Mouse (Mus musculus) G1E-ER4 (cell line): Measurements from ENCODE around the gene Vipas39. TPM values are rescaled to one million over a fixed set of nuclear protein-coding genes. Genes with fewer than 3 reads are reported as not detected.

Experiments
- GATA1 ChIP-seq: IDR thresholded peaks from one replicate; pipeline ENCODE4 v1.8.0; 2012; ENCODE audit warnings: low read length, inconsistent platforms
- polyA plus RNA-seq: library from polyadenylated mRNA; stranded (reverse); fragments of >175 nt; gene quantifications from 2 replicates; pipeline ENCODE4 v1.2.3, GENCODE M21; 2012

Vipas39 gene
- polyA plus RNA-seq, 1 experiment: 0.55 TPM

DNA sequence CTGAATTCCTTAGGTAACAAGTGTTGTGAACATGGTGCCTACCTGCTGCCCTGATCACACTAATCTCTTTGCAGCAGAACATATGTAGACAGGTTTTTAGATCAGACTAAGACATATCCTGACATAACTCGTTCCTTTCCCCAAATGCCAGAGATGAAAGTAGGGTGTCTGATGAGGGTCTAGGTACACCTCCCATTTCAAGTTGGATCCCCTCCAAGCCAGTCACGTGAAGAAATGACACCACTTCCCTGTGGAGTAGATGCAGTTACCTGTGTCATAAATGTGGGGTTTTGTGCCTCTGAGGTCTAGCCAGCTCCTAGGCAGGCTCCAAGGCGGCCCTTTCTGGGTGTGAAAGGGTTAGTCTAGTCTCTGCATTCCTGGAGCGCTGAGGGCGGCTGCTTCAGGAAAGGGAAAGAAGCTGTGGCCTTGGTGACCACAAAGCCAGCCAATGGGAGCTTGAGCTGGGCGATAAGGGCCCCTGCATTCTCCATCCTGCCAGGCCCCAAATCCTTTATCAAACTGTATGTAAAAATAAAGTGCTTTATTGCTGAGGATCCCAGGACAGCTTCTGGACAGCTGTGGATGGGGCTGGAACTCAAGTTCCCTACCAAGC lies 12.2 kb upstream of the Vipas39 start:
- TF ChIP-seq GATA1: no peak

DNA sequence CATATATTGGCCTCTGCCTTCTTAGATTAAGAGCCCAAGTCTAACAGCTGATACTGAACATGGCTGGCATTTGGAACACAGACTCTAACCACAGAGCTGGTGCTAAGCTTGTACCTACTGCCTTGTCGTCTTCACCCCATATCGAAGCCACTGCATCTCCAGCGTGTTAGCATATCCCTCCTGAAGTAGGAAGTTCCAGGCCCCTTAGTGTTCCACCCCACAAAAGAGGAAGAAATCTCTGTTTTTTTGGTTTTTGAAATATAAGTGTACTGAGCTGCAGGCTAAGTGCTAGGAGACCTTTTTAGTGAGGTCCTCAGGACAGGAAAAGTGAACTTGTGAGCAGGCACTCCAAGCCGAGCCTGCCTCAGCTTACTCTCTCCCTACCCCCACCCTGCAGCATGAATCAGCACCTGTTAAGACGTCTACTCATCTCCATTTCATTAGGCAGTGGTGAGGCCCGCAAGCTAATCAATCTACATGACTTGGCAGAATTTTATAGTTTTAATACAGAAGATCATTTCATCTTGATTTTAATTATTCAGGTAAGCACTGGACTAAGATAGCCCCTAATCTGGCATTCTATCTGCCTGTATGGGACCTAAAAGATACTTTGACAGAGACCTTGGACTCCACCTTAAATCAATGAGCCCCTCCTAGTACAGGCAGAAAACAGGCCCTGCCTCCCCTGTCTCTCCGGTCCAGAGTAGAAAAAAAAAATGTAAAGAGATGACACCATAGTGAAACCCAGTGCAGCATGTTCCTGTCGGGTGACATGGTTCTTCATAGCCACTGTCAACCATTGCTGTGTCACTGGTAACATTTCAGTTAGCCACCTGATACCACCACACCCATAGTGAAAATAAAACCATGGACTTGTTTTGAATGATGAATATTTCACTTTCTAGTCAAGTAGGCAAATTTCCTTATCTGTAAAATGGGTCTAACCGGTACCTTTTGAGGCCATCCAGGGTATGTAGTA lies 9.1 kb upstream of the Vipas39 start:
- no peak for TF ChIP-seq GATA1

DNA sequence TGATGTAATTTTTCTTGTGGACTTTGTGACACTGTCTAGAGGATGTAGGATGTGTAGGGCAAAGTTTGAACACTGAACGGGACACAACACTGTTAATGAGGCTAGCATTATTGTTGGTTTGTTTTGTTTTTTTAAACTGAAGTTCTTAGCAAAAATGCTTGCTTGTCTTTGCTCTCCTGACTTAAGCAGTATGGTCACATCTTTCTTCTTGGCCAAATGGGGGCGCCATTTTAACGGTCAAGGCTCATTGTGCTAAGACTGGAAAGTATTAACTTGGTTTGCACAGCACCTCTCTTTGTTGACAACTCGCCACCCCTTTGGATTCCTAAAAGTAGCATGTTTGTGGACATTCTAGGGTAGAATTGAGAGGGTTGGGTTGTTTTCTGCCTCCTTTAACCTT lies 1.6 kb upstream of the Vipas39 start:
- TF ChIP-seq GATA1: no peak

GRCm38 (mm10) chr12:87266827-87267603 lies 959 bp upstream of the Vipas39 start:
- TF ChIP-seq GATA1: no peak

DNA sequence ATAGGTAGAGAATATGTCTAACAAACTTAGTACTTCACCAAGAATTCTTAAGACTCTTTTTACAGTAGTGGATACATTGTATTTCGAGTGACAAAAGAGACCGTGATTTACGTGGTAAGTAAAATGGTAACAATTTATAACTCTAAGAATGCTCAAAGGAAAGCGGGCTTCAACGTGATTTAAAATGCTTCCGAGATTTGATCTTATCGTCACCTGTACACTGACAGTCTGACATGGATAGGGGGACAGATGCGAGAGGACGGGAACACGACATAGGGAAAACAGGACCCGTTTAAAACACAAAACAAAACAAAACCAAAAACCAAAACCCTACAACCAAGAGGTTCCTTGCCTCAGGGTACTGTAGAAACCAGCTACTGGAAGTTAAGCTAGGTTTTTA lies 612 bp downstream of the Vipas39 start:
- no peak for TF ChIP-seq GATA1

DNA sequence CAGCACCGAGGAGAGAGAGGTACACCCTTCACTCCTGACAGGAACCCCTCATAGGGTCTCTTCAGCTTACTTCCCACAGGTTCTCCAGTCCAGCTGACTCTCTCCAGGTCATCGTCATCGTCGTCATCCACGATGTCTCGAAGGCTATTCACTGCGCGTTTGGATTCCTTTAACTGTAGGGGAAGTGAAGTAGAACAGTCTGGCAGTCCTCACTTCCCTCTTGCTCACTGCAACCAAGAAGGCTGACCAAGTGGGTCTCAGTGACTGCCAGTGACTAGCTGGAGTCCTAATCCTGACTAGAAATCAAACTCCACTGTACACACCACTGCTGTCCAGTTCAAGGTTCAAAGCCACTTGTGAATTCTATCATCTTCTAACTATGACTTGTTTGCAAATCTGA lies 5.5 kb downstream of the Vipas39 start:
- no peak for TF ChIP-seq GATA1

- no peak for TF ChIP-seq GATA1
Measured at GRCm38 (mm10) chr12:87256629-87257028, 9.4 kb downstream of the Vipas39 start.

GRCm38 (mm10) chr12:87253878-87254277 lies 12.2 kb downstream of the Vipas39 start:
- no peak for TF ChIP-seq GATA1

DNA sequence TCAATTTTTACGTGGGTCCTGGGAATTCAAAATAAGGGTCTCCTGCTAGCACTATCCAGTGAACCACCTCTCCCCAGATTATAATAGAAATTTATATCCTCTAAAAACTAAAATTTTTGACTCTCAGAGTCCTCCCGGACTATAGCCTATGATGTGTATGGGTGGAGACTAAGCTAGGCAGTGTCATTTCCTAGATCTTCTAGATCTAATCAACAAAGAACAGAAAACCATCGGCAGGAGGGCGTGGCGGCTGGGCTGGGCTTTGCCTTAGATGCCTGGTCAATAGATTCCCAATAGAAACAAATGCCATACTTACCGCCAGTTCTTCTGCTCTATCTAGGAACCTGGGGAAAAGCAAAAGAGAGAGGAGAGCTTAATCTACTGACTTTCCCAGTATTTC lies 15.9 kb downstream of the Vipas39 start:
- TF ChIP-seq GATA1: no peak

GRCm38 (mm10) chr12:87238632-87239031 lies 27.4 kb downstream of the Vipas39 start, which contains the start of gene Noxred1:
Gene Noxred1, minus strand, starts transcription at chr12:87238732.
- no peak for TF ChIP-seq GATA1

DNA sequence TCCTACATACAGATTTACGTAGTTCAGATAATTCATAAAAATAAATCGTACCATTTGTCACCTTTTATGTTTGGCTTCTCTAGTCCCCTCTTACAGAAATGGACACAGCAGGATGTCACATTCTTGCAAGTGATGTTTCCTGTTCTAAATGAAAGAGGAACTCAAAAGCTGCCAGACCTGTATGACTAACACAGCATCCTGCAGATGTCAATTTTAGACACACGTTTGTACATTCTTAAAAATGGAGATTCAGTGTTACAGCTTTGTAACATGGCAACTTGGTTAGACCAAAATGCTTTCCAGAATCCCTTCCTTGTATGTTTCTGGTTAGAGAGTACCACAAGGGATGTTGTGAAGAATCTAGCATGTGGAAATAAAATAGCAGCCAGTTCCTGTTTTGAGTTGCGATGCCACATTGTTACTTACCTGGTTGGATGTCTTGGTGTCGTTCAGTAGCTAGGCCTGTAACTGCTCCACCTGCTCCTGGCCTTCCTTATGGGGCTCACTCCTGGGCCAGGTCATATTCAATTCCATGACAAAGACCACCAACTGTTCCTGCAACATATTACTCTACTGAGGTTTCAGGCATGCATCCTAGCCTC lies 29.1 kb downstream of the Vipas39 start:
- no peak for TF ChIP-seq GATA1

GRCm38 (mm10) chr12:87230379-87230895 lies 35.6 kb downstream of the Vipas39 start:
- no peak for TF ChIP-seq GATA1

DNA sequence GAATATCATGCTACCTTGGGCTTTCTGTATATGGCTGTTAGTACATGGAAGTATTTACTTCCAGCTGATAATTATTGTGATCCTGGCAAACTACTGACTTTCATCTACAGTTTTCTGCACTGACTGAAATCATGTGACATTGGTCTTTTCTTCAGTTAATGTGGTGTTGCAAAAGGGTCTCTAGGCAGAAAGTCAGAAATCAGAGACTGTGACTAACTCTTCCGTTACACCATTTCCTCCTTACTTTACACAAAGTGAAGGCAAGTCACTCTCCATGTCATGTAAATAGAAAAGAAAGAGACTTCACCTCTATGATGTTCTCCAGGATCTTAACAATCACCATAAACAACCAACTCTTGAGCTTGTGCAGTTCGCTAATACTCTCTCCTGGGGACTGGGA lies 36.4 kb downstream of the Vipas39 start:
- TF ChIP-seq GATA1: no peak

GRCm38 (mm10) chr12:87226801-87227200 lies 39.3 kb downstream of the Vipas39 start:
- no peak for TF ChIP-seq GATA1

DNA sequence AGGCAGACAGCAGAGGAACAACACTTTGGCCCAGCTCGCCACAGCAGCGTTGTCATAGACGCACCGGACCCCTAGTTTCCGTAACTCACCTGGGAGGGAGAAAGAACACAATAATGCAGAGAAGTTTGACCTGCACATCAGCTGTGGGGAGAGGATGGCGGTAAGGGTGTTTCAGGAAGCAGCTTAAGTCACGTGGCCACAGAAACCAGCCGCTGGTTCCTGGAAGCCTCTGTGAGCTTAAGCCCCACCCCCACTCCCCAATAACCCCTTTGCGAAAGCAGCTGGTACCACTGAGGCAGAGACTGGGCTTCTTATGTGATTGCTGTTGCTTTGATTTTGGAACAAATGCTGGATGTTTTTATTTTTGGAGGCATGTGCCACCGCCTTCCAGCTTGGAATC lies 41.1 kb downstream of the Vipas39 start:
- no peak for TF ChIP-seq GATA1

- no peak for TF ChIP-seq GATA1
Measured at GRCm38 (mm10) chr12:87219362-87219761, 46.7 kb downstream of the Vipas39 start.
